Mouse (Mus musculus) embryonic facial prominence, embryonic 10.5 days (tissue): ENCODE measurements around the gene Zfp128. TPM values are rescaled to one million over a fixed set of nuclear protein-coding genes. Genes with fewer than 3 reads are reported as not detected.
"Not testable (repeated sequence)": the region's sequence is repeated elsewhere in the genome, so short reads cannot be mapped to it uniquely, and the experiment has no call there.

Experiments used
- DNase-seq: peaks from one replicate; pipeline ENCODE4 v3.0.0-alpha.2; 2017; ENCODE audit warnings: low spot score
- H3K27ac ChIP-seq: fragments of 300-500 bp; sonication (generic); replicated peaks from 2 replicates; pipeline ENCODE4 v1.5.1; 2016; ENCODE audit warnings: mild to moderate bottlenecking
- H3K27me3 ChIP-seq: fragments of 300-500 bp; sonication (generic); replicated peaks from 2 replicates; pipeline ENCODE4 v1.6.1; 2016; ENCODE audit warnings: low read depth, mild to moderate bottlenecking; ENCODE audit not compliant: poor library complexity, severe bottlenecking
- H3K36me3 ChIP-seq: fragments of 300-500 bp; sonication (generic); replicated peaks from 2 replicates; pipeline ENCODE4 v1.6.1; 2016; ENCODE audit warnings: mild to moderate bottlenecking, moderate library complexity
- H3K4me1 ChIP-seq: fragments of 300-500 bp; sonication (generic); 2 replicates; pipeline ENCODE4 v1.6.1; 2016
- H3K4me3 ChIP-seq: fragments of 300-500 bp; sonication (generic); 2 replicates; pipeline ENCODE4 v1.5.1; 2016; ENCODE audit warnings: mild to moderate bottlenecking, moderate library complexity
- H3K9me3 ChIP-seq: fragments of 300-500 bp; sonication (generic); 2 replicates; pipeline ENCODE4 v1.6.1; 2016; ENCODE audit warnings: mild to moderate bottlenecking
- WGBS: fragments of 180-500 bp; shearing (Covaris S2); methylation state at CpG from one replicate; pipeline ENCODE4 v1.1.7; 2016; 5-methylcytosine and 5-hydroxymethylcytosine counted together
- polyA plus RNA-seq: library from polyadenylated mRNA; unstranded; fragments of >200 nt; fragmentation: Nextera tagmentation; extraction: Ambion mirVana; gene quantifications from 2 replicates; pipeline ENCODE4 v1.2.1, GENCODE M21; 2016

Gene Zfp128
- polyA plus RNA-seq, 1 experiment from 2014 or later = 6.6 TPM

GRCm38 (mm10) chr7:12927191-12927680 lies 46.3 kb downstream of the Zfp128 start, which contains the start of gene Rnf225:
Gene Rnf225 (plus strand): TSS chr7:12927416.
- 19% methylated on average over 8 of the region's 8 CpGs for WGBS
- peak within 1 kb of the TSS; percentile 41 for H3K27ac ChIP-seq
- peaks cover 63% of the 10 kb centered on the region for H3K36me3 ChIP-seq
- H3K27me3 ChIP-seq = peaks cover 40% of the 10 kb centered on the region
- H3K4me1 ChIP-seq = peaks cover 48% of the 10 kb centered on the region
- DNase-seq = peak; percentile 76
- no peaks in the 10 kb centered on the region for H3K9me3 ChIP-seq
- H3K4me3 ChIP-seq = peak within 1 kb of the TSS; percentile 47

GRCm38 (mm10) chr7:12927693-12928589 lies 47.0 kb downstream of the Zfp128 start:
- DNase-seq = peak; percentile 57
- 5% methylated on average over 65 of the region's 65 CpGs for WGBS
- peaks cover 40% of the 10 kb centered on the region for H3K27me3 ChIP-seq
- H3K27ac ChIP-seq = peak overlapping the region; percentile 41
- H3K4me1 ChIP-seq = peaks cover 45% of the 10 kb centered on the region
- H3K9me3 ChIP-seq = no peaks in the 10 kb centered on the region
- H3K4me3 ChIP-seq = peak overlapping the region; percentile 47
- H3K36me3 ChIP-seq = peaks cover 63% of the 10 kb centered on the region

GRCm38 (mm10) chr7:12933615-12934140 lies 52.7 kb downstream of the Zfp128 start:
- no peak overlapping the region for H3K4me3 ChIP-seq
- H3K27me3 ChIP-seq = peaks cover 15% of the 10 kb centered on the region
- 67% methylated on average over 4 of the region's 4 CpGs for WGBS
- no peaks in the 10 kb centered on the region for H3K9me3 ChIP-seq
- peaks cover 14% of the 10 kb centered on the region for H3K36me3 ChIP-seq
- no peak overlapping the region for H3K27ac ChIP-seq
- no peak for DNase-seq
- H3K4me1 ChIP-seq = no peaks in the 10 kb centered on the region

- no peak for DNase-seq
- Histone ChIP-seq H3K4me3 (no peak overlapping the region), H3K4me1 (no peaks in the 10 kb centered on the region), H3K36me3 (peaks cover 5% of the 10 kb centered on the region; the same call in 1 of the 2 replicates), H3K9me3 (no peaks in the 10 kb centered on the region), H3K27me3 (peaks cover 4% of the 10 kb centered on the region; the same call in 1 of the 2 replicates), H3K27ac (no peak overlapping the region)
- WGBS = 82% methylated on average over 3 of the region's 3 CpGs
Observed at GRCm38 (mm10) chr7:12934808-12935207, 53.8 kb downstream of the Zfp128 start.

GRCm38 (mm10) chr7:12937254-12937803 lies 56.4 kb downstream of the Zfp128 start:
- not testable (repeated sequence) for H3K27ac ChIP-seq, H3K36me3 ChIP-seq, H3K4me3 ChIP-seq, H3K9me3 ChIP-seq, H3K4me1 ChIP-seq, H3K27me3 ChIP-seq, DNase-seq
- 89% methylated on average over 4 of the region's 4 CpGs for WGBS

- WGBS = 84% methylated on average over 4 of the region's 4 CpGs
- Histone ChIP-seq H3K4me3 (no peak overlapping the region), H3K27me3 (no peaks in the 10 kb centered on the region), H3K36me3 (no peaks in the 10 kb centered on the region), H3K9me3 (no peaks in the 10 kb centered on the region), H3K4me1 (no peaks in the 10 kb centered on the region), H3K27ac (no peak overlapping the region)
- no peak for DNase-seq
Observed at GRCm38 (mm10) chr7:12940599-12940998, 59.6 kb downstream of the Zfp128 start.

Other genes with a start within 250 kb of the Zfp128 start
- not detected in 2 replicates for gene Vmn2r54, start 240.9 kb upstream of the Zfp128 start, polyA plus RNA-seq
- not detected in 2 replicates for gene Vmn2r55, start 196.2 kb upstream of the Zfp128 start, polyA plus RNA-seq
- gene Vmn2r56, start 146.2 kb upstream of the Zfp128 start, polyA plus RNA-seq = not detected in 2 replicates
- gene Zscan18, start 77.5 kb upstream of the Zfp128 start, polyA plus RNA-seq = 14.5 and 15.0 TPM in 2 replicates
- gene Zfp329, start 62.3 kb upstream of the Zfp128 start, polyA plus RNA-seq = 16.1 and 20.4 TPM in 2 replicates
- gene Zfp110, start 46.4 kb upstream of the Zfp128 start, polyA plus RNA-seq = 31.6 and 33.0 TPM in 2 replicates
- 19.7 and 20.1 TPM in 2 replicates for gene Zscan22, start 16.6 kb downstream of the Zfp128 start, polyA plus RNA-seq
- gene Rps5, start 41.1 kb downstream of the Zfp128 start, polyA plus RNA-seq = 1,112 and 1,123 TPM in 2 replicates
- gene Rnf225, start 46.2 kb downstream of the Zfp128 start, polyA plus RNA-seq = 0.67 and 1.0 TPM in 2 replicates
- gene Zfp324, start 84.7 kb downstream of the Zfp128 start, polyA plus RNA-seq = 11.8 and 12.5 TPM in 2 replicates
- 15.1 and 15.7 TPM in 2 replicates for gene Zfp446, start 96.7 kb downstream of the Zfp128 start, polyA plus RNA-seq
- gene Slc27a5, start 117.0 kb downstream of the Zfp128 start, polyA plus RNA-seq = not detected in 2 replicates
- 452 and 468 TPM in 2 replicates for gene Trim28, start 117.9 kb downstream of the Zfp128 start, polyA plus RNA-seq
- gene Zbtb45, start 128.9 kb downstream of the Zfp128 start, polyA plus RNA-seq = 27.2 and 28.4 TPM in 2 replicates
- 89.1 and 93.0 TPM in 2 replicates for gene Chmp2a, start 153.6 kb downstream of the Zfp128 start, polyA plus RNA-seq
- gene Ube2m, start 157.1 kb downstream of the Zfp128 start, polyA plus RNA-seq = 157 and 159 TPM in 2 replicates
- 2.4 and 2.8 TPM in 2 replicates for gene Mzf1, start 173.6 kb downstream of the Zfp128 start, polyA plus RNA-seq
- gene Vmn1r85, start 214.0 kb downstream of the Zfp128 start, polyA plus RNA-seq = not detected in 2 replicates
- gene Vmn1r86, start 238.7 kb downstream of the Zfp128 start, polyA plus RNA-seq = not detected in 2 replicates